Mouse (Mus musculus): ENCODE data around the gene Ing2. TPM values are rescaled to one million over a fixed set of nuclear protein-coding genes. Genes with fewer than 3 reads are reported as not detected.

The Ing2 gene
- total and polyA plus RNA-seq, 3 experiments = 7.2 to 22.0 (median 16.8) TPM

DNA sequence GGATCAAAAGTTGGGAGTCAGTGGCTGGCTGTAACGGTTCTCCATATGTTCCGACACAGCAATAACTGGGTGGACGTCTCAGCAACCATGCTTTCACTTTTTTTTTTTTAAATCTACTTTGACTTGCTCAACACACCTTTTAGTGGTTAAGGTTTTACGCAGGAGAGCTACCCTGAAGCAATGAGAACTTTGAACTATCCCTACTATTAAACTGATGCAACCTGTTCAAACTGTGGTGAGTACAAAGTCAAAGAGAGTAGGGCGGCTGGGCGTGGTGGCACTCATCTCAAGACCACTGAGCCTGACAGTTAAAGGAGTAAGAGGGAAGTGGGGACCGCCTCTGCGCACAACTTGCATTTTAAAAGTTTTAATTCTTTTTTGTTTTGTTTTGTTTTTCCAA, 31.4 kb upstream of the Ing2 start:
- TF ChIP-seq SIN3A (IDR thresholded peaks at IDR 0.05; ENCODE audit: low read length) = no peak
- TF ChIP-seq KAT2A (IDR thresholded peaks at IDR 0.05; ENCODE audit: insufficient replicate concordance, low read length) = no peak
- no peak for TF ChIP-seq MAX (IDR thresholded peaks at IDR 0.05; ENCODE audit: low read length)
- no peak for TF ChIP-seq ETS1 (conservative IDR thresholded peaks at IDR 0.05; ENCODE audit: low read depth, low read length)
- no peak for TF ChIP-seq UBTF (IDR thresholded peaks at IDR 0.05; ENCODE audit: low read depth, low read length)
- TF ChIP-seq TCF12 (IDR thresholded peaks at IDR 0.05; ENCODE audit: low read depth, low read length) = no peak
- no peak for TF ChIP-seq RAD21 (IDR thresholded peaks at IDR 0.05; ENCODE audit: low read depth, low read length)
- TF ChIP-seq POLR2AphosphoS2 (IDR thresholded peaks at IDR 0.05; ENCODE audit: low read depth, low read length) = no peak
- TF ChIP-seq EP300 (IDR thresholded peaks at IDR 0.05; ENCODE audit: low read length) = no peak
- TF ChIP-seq ZC3H11A (IDR thresholded peaks at IDR 0.05; ENCODE audit: low read depth, low read length) = no peak
- TF ChIP-seq NRF1 (IDR thresholded peaks at IDR 0.05; ENCODE audit: low read depth, low read length) = no peak
- no peak for TF ChIP-seq CTCF (conservative IDR thresholded peaks at IDR 0.05 in 1 of 2, IDR thresholded peaks at IDR 0.05 in 1 of 2; ENCODE audit: low read depth in 2 of 2, low read length in 2 of 2)
- TF ChIP-seq MEF2A (IDR thresholded peaks at IDR 0.05; ENCODE audit: borderline replicate concordance, low read depth, low read length) = no peak
- H3K4me2 ChIP-seq (ENCODE audit: insufficient read depth, low read depth, poor library complexity, severe bottlenecking) = no peak overlapping the region
- no peak overlapping the region for H3K27ac ChIP-seq (ENCODE audit: insufficient read depth, low read depth)
- peaks cover 19 to 40% of the 10 kb centered on the region in 2 experiments for H3K36me3 ChIP-seq (replicated peaks in 1 of 2; ENCODE audit: control insufficient read depth in 1 of 2, insufficient read depth in 1 of 2, low read length in 1 of 2)
- H3K9me3 ChIP-seq (replicated peaks; ENCODE audit: low read length) = no peaks in the 10 kb centered on the region
- H3K4me1 ChIP-seq (ENCODE audit: control insufficient read depth in 1 of 2, insufficient read depth in 2 of 2) = peaks cover 0 to 14% of the 10 kb centered on the region in 2 experiments; a peak in 1 of 4 replicates
- no peaks in the 10 kb centered on the region for H3K79me2 ChIP-seq (replicated peaks; ENCODE audit: control insufficient read depth, extremely low read depth, insufficient read depth, poor library complexity, severe bottlenecking)
- no peak overlapping the region for H3K9ac ChIP-seq (ENCODE audit: insufficient read depth, low read depth)
- no peaks in the 10 kb centered on the region for H3K27me3 ChIP-seq (replicated peaks)
- H3K4me3 ChIP-seq (replicated peaks in 1 of 3; ENCODE audit: low read depth in 2 of 3, low read length in 2 of 3, poor library complexity in 1 of 3) = no peak overlapping the region
- no peak for DNase-seq (ENCODE audit: extremely low read depth)
- in situ Hi-C loops (cut with MboI; ENCODE audit: low pct_ligation_motif_present, low pct_unique_long_range_greater_than_20kb, low sequenced_read_pairs) (no loop called here), dilution Hi-C loops (cut with MboI; ENCODE audit: extremely low pct_ligation_motif_present, extremely low pct_unique_long_range_greater_than_20kb, low sequenced_read_pairs) (no loop called here)

GRCm38 (mm10) chr8:47702333-47702732, 27.0 kb upstream of the Ing2 start:
- Histone ChIP-seq H3K79me2 (replicated peaks; ENCODE audit: control insufficient read depth, extremely low read depth, insufficient read depth, poor library complexity, severe bottlenecking) (no peaks in the 10 kb centered on the region), H3K36me3 (replicated peaks in 1 of 2; ENCODE audit: control insufficient read depth in 1 of 2, insufficient read depth in 1 of 2, low read length in 1 of 2) (peaks cover 2 to 15% of the 10 kb centered on the region in 2 experiments), H3K4me3 (replicated peaks in 1 of 3; ENCODE audit: low read depth in 2 of 3, low read length in 2 of 3, poor library complexity in 1 of 3) (no peak overlapping the region), H3K4me1 (ENCODE audit: control insufficient read depth in 1 of 2, insufficient read depth in 2 of 2) (peaks cover 0 to 8% of the 10 kb centered on the region in 2 experiments; a peak in 1 of 4 replicates), H3K4me2 (ENCODE audit: insufficient read depth, low read depth, poor library complexity, severe bottlenecking) (no peak overlapping the region), H3K9ac (ENCODE audit: insufficient read depth, low read depth) (no peak overlapping the region), H3K27ac (ENCODE audit: insufficient read depth, low read depth) (no peak overlapping the region), H3K27me3 (replicated peaks) (no peaks in the 10 kb centered on the region), H3K9me3 (replicated peaks; ENCODE audit: low read length) (peaks cover 7% of the 10 kb centered on the region)
- in situ Hi-C loops (cut with MboI; ENCODE audit: low pct_ligation_motif_present, low pct_unique_long_range_greater_than_20kb, low sequenced_read_pairs) (no loop called here), dilution Hi-C loops (cut with MboI; ENCODE audit: extremely low pct_ligation_motif_present, extremely low pct_unique_long_range_greater_than_20kb, low sequenced_read_pairs) (no loop called here)
- DNase-seq (ENCODE audit: extremely low read depth) = peak; percentile 21
- TF ChIP-seq MAFK (IDR thresholded peaks at IDR 0.05; ENCODE audit: insufficient replicate concordance, low read length) (0 out of 2 replicates have a peak, but pooled peaks have one; percentile 36), POLR2AphosphoS2 (IDR thresholded peaks at IDR 0.05; ENCODE audit: low read depth, low read length) (no peak)

Measured in CH12.LX (cell line).